Mouse (Mus musculus) olfactory bulb, adult 2 months (tissue): ENCODE results near the gene Hnrnpab.

Source experiments
- CTCF ChIP-seq: fragments of 200-500 bp; IDR thresholded peaks from 2 replicates; pipeline ENCODE4 v1.5.1; 2012; ENCODE audit warnings: low read depth, mild to moderate bottlenecking, low read length, moderate library complexity; ENCODE audit not compliant: insufficient read depth
- POLR2A ChIP-seq: fragments of 200-500 bp; IDR thresholded peaks from 2 replicates; pipeline ENCODE4 v1.6.1; 2012; ENCODE audit warnings: mild to moderate bottlenecking, low read depth, low read length, moderate library complexity; ENCODE audit not compliant: insufficient read depth

- TF ChIP-seq CTCF (no peak), POLR2A (no peak)
These were observed 12.8 kb downstream of the Hnrnpab start for GRCm38 (mm10) chr11:51593849-51594248.
